Mouse (Mus musculus): Measurements from ENCODE around the gene Ubl3. TPM values are rescaled to one million over a fixed set of nuclear protein-coding genes. Genes with fewer than 3 reads are reported as not detected.

Gene Ubl3
- total RNA-seq, 1 experiment, result 75.0 TPM

DNA sequence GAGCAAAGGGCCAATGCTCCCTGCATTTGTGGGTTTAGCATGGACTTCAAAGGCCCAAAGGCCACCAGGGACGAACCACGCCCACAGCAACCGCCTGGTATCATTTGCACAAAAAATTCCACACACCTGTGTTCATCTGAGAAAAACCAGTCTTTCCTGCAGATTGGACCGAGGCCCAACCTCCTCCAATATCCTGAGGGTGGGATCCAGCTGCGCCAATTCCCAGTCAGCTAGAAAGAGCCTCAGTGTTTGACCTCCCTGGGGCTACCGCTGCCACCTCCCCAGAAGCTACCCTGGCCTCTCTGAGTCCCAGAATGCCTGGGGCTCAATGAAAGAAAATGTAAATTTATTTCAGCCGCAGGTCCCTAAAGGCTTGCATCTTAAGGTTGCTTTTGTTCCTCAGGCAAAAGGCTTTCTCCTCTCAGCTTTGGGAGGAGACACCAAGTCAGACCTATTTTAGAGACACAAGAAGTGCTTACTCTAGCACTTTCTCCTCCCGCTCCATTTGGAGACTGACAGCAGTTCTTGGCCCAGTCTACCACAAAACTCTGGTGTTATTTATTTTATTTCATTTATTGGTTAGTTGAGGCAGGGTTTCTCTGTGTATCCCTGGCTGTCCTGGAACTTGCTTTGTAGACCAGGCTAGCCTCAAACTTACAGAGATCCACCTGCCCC is 85.5 kb downstream of the Ubl3 start:
- in situ Hi-C loops (cut with MboI; ENCODE audit: low sequenced_read_pairs in 2 of 2, unreplicated experiment in 2 of 2), result no loop called here
- 0 out of 2 replicates have a peak, but pooled peaks have one; percentile 3 for TF ChIP-seq ZC3H11A (IDR thresholded peaks at IDR 0.05; ENCODE audit: borderline replicate concordance, low read depth, low read length)
- peak; percentile 93 for TF ChIP-seq MAFK (IDR thresholded peaks at IDR 0.05; ENCODE audit: insufficient read depth, low read depth, low read length)
- no peak for TF ChIP-seq ZNF384 (IDR thresholded peaks at IDR 0.05; ENCODE audit: low read depth, low read length)
- Histone ChIP-seq H3K9ac (ENCODE audit: insufficient read depth, low read depth, low read length, poor library complexity, severe bottlenecking) (no peak overlapping the region), H3K4me3 (ENCODE audit: insufficient read depth in 1 of 2, low read depth in 1 of 2, low read length in 2 of 2, poor library complexity in 1 of 2, severe bottlenecking in 1 of 2) (no peak overlapping the region), H3K4me1 (ENCODE audit: control insufficient read depth in 2 of 2, insufficient read depth in 2 of 2, low read length in 2 of 2, poor library complexity in 1 of 2) (peaks cover 0 to 11% of the 10 kb centered on the region in 2 experiments; a peak in 3 of 4 replicates), H3K27ac (ENCODE audit: insufficient read depth, low read depth, low read length, poor library complexity, severe bottlenecking) (no peak overlapping the region; the same call in 1 of the 2 replicates), H3K36me3 (ENCODE audit: control insufficient read depth, insufficient read depth, low read length, poor library complexity, severe bottlenecking) (no peaks in the 10 kb centered on the region), H3K9me3 (ENCODE audit: control insufficient read depth, insufficient read depth, low read depth, low read length) (no peaks in the 10 kb centered on the region)
- peak; percentile 81 for DNase-seq (ENCODE audit: low read depth, low spot score)

- TF ChIP-seq CHD2 (IDR thresholded peaks at IDR 0.05; ENCODE audit: low read depth, low read length) (no peak), ZC3H11A (IDR thresholded peaks at IDR 0.05; ENCODE audit: borderline replicate concordance, low read depth, low read length) (no peak), ZNF384 (IDR thresholded peaks at IDR 0.05; ENCODE audit: low read depth, low read length) (no peak), HCFC1 (IDR thresholded peaks at IDR 0.05; ENCODE audit: borderline replicate concordance, insufficient read depth, low read length) (no peak)
- peaks cover 0 to 11% of the 10 kb centered on the region in 2 experiments; a peak in 3 of 4 replicates for H3K4me1 ChIP-seq (ENCODE audit: control insufficient read depth in 2 of 2, insufficient read depth in 2 of 2, low read length in 2 of 2, poor library complexity in 1 of 2)
- in situ Hi-C loops (cut with MboI; ENCODE audit: low sequenced_read_pairs in 2 of 2, unreplicated experiment in 2 of 2), result no loop called here
- no peak overlapping the region for H3K9ac ChIP-seq (ENCODE audit: insufficient read depth, low read depth, low read length, poor library complexity, severe bottlenecking)
- H3K4me3 ChIP-seq (ENCODE audit: insufficient read depth in 1 of 2, low read depth in 1 of 2, low read length in 2 of 2, poor library complexity in 1 of 2, severe bottlenecking in 1 of 2), result 0 out of 4 replicates have a peak overlapping the region, but pooled peaks of 1 of the 2 experiments have one; percentile 11
- H3K9me3 ChIP-seq (ENCODE audit: control insufficient read depth, insufficient read depth, low read depth, low read length), result no peaks in the 10 kb centered on the region
- no peaks in the 10 kb centered on the region for H3K36me3 ChIP-seq (ENCODE audit: control insufficient read depth, insufficient read depth, low read length, poor library complexity, severe bottlenecking)
- H3K27ac ChIP-seq (ENCODE audit: insufficient read depth, low read depth, low read length, poor library complexity, severe bottlenecking), result no peak overlapping the region
- DNase-seq (ENCODE audit: low read depth, low spot score), result peak; percentile 36
Measured at GRCm38 (mm10) chr5:148466116-148466515, 86.5 kb downstream of the Ubl3 start.

- Histone ChIP-seq H3K27ac (ENCODE audit: insufficient read depth, low read depth, low read length, poor library complexity, severe bottlenecking) (no peak overlapping the region), H3K9ac (ENCODE audit: insufficient read depth, low read depth, low read length, poor library complexity, severe bottlenecking) (no peak overlapping the region), H3K4me3 (ENCODE audit: insufficient read depth in 1 of 2, low read depth in 1 of 2, low read length in 2 of 2, poor library complexity in 1 of 2, severe bottlenecking in 1 of 2) (no peak overlapping the region), H3K36me3 (ENCODE audit: control insufficient read depth, insufficient read depth, low read length, poor library complexity, severe bottlenecking) (no peaks in the 10 kb centered on the region), H3K9me3 (ENCODE audit: control insufficient read depth, insufficient read depth, low read depth, low read length) (no peaks in the 10 kb centered on the region), H3K4me1 (ENCODE audit: control insufficient read depth in 2 of 2, insufficient read depth in 2 of 2, low read length in 2 of 2, poor library complexity in 1 of 2) (peaks cover 0 to 11% of the 10 kb centered on the region in 2 experiments; a peak in 3 of 4 replicates)
- TF ChIP-seq MAFK (IDR thresholded peaks at IDR 0.05; ENCODE audit: insufficient read depth, low read depth, low read length) (no peak), HCFC1 (IDR thresholded peaks at IDR 0.05; ENCODE audit: borderline replicate concordance, insufficient read depth, low read length) (no peak), ZC3H11A (IDR thresholded peaks at IDR 0.05; ENCODE audit: borderline replicate concordance, low read depth, low read length) (no peak), CHD2 (IDR thresholded peaks at IDR 0.05; ENCODE audit: low read depth, low read length) (no peak), ZNF384 (IDR thresholded peaks at IDR 0.05; ENCODE audit: low read depth, low read length) (no peak)
- DNase-seq (ENCODE audit: low read depth, low spot score), result no peak
- in situ Hi-C loops (cut with MboI; ENCODE audit: low sequenced_read_pairs in 2 of 2, unreplicated experiment in 2 of 2), result no loop called here
Measured at GRCm38 (mm10) chr5:148465091-148465490, 87.5 kb downstream of the Ubl3 start.

DNA sequence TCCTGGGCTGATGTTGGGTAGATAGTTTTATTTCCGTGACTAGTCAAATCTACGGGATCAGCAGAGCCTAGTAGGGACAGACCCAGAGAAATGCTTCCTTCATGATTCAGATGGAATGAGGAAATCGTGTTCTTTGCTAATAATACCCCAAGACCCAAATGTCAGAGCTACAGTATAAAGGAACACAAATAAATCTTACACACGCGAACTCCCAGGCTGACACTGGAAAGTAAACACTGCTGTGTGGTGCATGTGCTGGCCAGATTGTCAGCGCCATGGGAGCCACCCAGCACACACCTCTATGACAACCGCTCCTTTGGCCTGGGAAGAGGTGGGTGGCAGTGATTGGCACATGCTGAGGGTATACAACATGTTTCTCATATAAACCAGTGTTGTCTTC is 88.1 kb downstream of the Ubl3 start:
- in situ Hi-C loops (cut with MboI; ENCODE audit: low sequenced_read_pairs in 2 of 2, unreplicated experiment in 2 of 2), result no loop called here
- no peaks in the 10 kb centered on the region for H3K9me3 ChIP-seq (ENCODE audit: control insufficient read depth, insufficient read depth, low read depth, low read length)
- peaks cover 0 to 11% of the 10 kb centered on the region in 2 experiments; a peak in 3 of 4 replicates for H3K4me1 ChIP-seq (ENCODE audit: control insufficient read depth in 2 of 2, insufficient read depth in 2 of 2, low read length in 2 of 2, poor library complexity in 1 of 2)
- no peak overlapping the region for H3K9ac ChIP-seq (ENCODE audit: insufficient read depth, low read depth, low read length, poor library complexity, severe bottlenecking)
- no peaks in the 10 kb centered on the region for H3K36me3 ChIP-seq (ENCODE audit: control insufficient read depth, insufficient read depth, low read length, poor library complexity, severe bottlenecking)
- no peak overlapping the region for H3K4me3 ChIP-seq (ENCODE audit: insufficient read depth in 1 of 2, low read depth in 1 of 2, low read length in 2 of 2, poor library complexity in 1 of 2, severe bottlenecking in 1 of 2)
- TF ChIP-seq MAFK (IDR thresholded peaks at IDR 0.05; ENCODE audit: insufficient read depth, low read depth, low read length), result no peak
- no peak for TF ChIP-seq HCFC1 (IDR thresholded peaks at IDR 0.05; ENCODE audit: borderline replicate concordance, insufficient read depth, low read length)
- no peak for TF ChIP-seq ZNF384 (IDR thresholded peaks at IDR 0.05; ENCODE audit: low read depth, low read length)
- no peak for TF ChIP-seq CHD2 (IDR thresholded peaks at IDR 0.05; ENCODE audit: low read depth, low read length)
- no peak for TF ChIP-seq ZC3H11A (IDR thresholded peaks at IDR 0.05; ENCODE audit: borderline replicate concordance, low read depth, low read length)
- no peak overlapping the region for H3K27ac ChIP-seq (ENCODE audit: insufficient read depth, low read depth, low read length, poor library complexity, severe bottlenecking)
- DNase-seq (ENCODE audit: low read depth, low spot score), result no peak

Data from ES-E14 (cell line).